Mouse (Mus musculus) G1E (cell line): ENCODE measurements at regions not wholly inside any gene's neighbourhood (a gene's known extent, or its start where the extent isn't known, plus 50 kb on each side); places are given as distances from the start of the nearest gene placed in this dataset.

Source experiments
- CTCF ChIP-seq: IDR thresholded peaks from 2 replicates; pipeline ENCODE4 v1.5.1; 2012; ENCODE audit warnings: low read depth, low read length, inconsistent platforms, mixed read lengths
- TAL1 ChIP-seq: conservative IDR thresholded peaks from 2 replicates; pipeline ENCODE4 v1.6.1; 2012; ENCODE audit warnings: low read depth, low read length, inconsistent platforms, mixed read lengths

DNA sequence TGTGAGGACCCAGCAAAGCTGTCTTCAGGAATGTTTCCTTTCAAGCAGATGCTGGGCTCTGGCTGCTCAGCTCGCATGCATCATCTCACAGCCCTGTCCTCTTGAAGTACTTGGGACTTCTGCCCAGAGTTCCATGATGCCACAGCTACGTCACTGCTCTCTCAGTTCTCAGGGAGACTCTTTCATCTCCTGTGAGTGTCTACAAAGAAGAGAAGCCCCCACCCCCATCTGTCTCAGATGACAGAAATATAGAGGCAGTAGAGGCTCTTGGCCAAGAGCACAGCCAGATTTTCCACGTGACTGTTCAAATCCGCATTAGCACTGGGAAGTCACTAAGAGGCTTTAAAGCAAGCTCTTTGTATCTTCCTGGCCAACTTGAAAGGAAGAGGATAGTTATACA, 262.1 kb upstream of the Msx2 start:
- no peak for TF ChIP-seq CTCF
- TF ChIP-seq TAL1: no peak
